Mouse (Mus musculus) neural tube, embryonic 14.5 days (tissue): ENCODE data around the gene Ext2. TPM values are rescaled to one million over a fixed set of nuclear protein-coding genes. Genes with fewer than 3 reads are reported as not detected.

ENCODE experiments used
- ATAC-seq: fragments of 200-750 bp; cut with Nextera tagmentation; 2 replicates; pipeline ENCODE4 v1.8.0; 2017; ENCODE audit warnings: low read depth, mild to moderate bottlenecking, moderate TSS enrichment, moderate library complexity
- H3K27ac ChIP-seq: fragments of 300-500 bp; sonication (generic); 2 replicates; pipeline ENCODE4 v1.5.1; 2014; ENCODE audit warnings: low read depth, mild to moderate bottlenecking, control low read depth, low read length, moderate library complexity, mixed read lengths
- H3K27me3 ChIP-seq: fragments of 300-500 bp; sonication (generic); 2 replicates; pipeline ENCODE4 v1.6.1; 2014; ENCODE audit warnings: low read length; ENCODE audit not compliant: control insufficient read depth, insufficient read depth
- H3K36me3 ChIP-seq: fragments of 300-500 bp; sonication (generic); 2 replicates; pipeline ENCODE4 v1.6.1; 2014; ENCODE audit warnings: low read length, mixed read lengths; ENCODE audit not compliant: control insufficient read depth, insufficient read depth
- H3K4me1 ChIP-seq: fragments of 300-500 bp; sonication (generic); 2 replicates; pipeline ENCODE4 v1.6.1; 2014; ENCODE audit warnings: low read length; ENCODE audit not compliant: control insufficient read depth, insufficient read depth
- H3K4me2 ChIP-seq: fragments of 300-500 bp; sonication (generic); 2 replicates; pipeline ENCODE4 v1.6.1; 2014; ENCODE audit warnings: mild to moderate bottlenecking, low read depth, low read length, control low read depth
- H3K4me3 ChIP-seq: fragments of 300-500 bp; sonication (generic); 2 replicates; pipeline ENCODE4 v1.5.1; 2014; ENCODE audit warnings: low read depth, low read length, control low read depth, mixed read lengths
- H3K9ac ChIP-seq: fragments of 300-500 bp; sonication (generic); replicated peaks from 2 replicates; pipeline ENCODE4 v1.6.1; 2014; ENCODE audit warnings: low read depth, mild to moderate bottlenecking, control low read depth, low read length, mixed read lengths
- H3K9me3 ChIP-seq: fragments of 300-500 bp; sonication (generic); 2 replicates; pipeline ENCODE4 v1.6.1; 2016; ENCODE audit warnings: low read length; ENCODE audit not compliant: control insufficient read depth
- WGBS: fragments of 180-500 bp; shearing (Covaris S2); extraction: QIAGEN DNeasy Blood & Tissue Kit; methylation state at CpG from one replicate; pipeline ENCODE4 v1.1.7; 2014; 5-methylcytosine and 5-hydroxymethylcytosine counted together
- polyA plus RNA-seq: library from polyadenylated mRNA; unstranded; fragments of >200 nt; fragmentation: Nextera tagmentation; extraction: Ambion mirVana; gene quantifications from 2 replicates; pipeline ENCODE4 v1.2.1, GENCODE M21; 2014

The Ext2 gene
- polyA plus RNA-seq, 1 experiment from 2014 or later: 64.9 TPM

GRCm38 (mm10) chr2:93783926-93784539, 38.3 kb downstream of the Ext2 start:
- Histone ChIP-seq H3K4me2 (no peak overlapping the region), H3K4me1 (peaks cover 24% of the 10 kb centered on the region), H3K4me3 (no peak overlapping the region), H3K27me3 (no peaks in the 10 kb centered on the region), H3K27ac (no peak overlapping the region), H3K36me3 (0 out of 2 replicates have a peak, but pooled peaks cover 3% of the 10 kb centered on the region), H3K9ac (no peak overlapping the region), H3K9me3 (no peaks in the 10 kb centered on the region)
- WGBS: 61% methylated on average over 9 of the region's 9 CpGs
- ATAC-seq: no peak

- 62% methylated on average over 5 of the region's 5 CpGs for WGBS
- Histone ChIP-seq H3K27ac (no peak overlapping the region), H3K4me2 (no peak overlapping the region), H3K9me3 (no peaks in the 10 kb centered on the region), H3K9ac (no peak overlapping the region), H3K4me1 (peaks cover 24% of the 10 kb centered on the region), H3K27me3 (no peaks in the 10 kb centered on the region), H3K36me3 (0 out of 2 replicates have a peak, but pooled peaks cover 3% of the 10 kb centered on the region), H3K4me3 (no peak overlapping the region)
- ATAC-seq: no peak
These were observed 39.7 kb downstream of the Ext2 start for GRCm38 (mm10) chr2:93782682-93783081.

DNA sequence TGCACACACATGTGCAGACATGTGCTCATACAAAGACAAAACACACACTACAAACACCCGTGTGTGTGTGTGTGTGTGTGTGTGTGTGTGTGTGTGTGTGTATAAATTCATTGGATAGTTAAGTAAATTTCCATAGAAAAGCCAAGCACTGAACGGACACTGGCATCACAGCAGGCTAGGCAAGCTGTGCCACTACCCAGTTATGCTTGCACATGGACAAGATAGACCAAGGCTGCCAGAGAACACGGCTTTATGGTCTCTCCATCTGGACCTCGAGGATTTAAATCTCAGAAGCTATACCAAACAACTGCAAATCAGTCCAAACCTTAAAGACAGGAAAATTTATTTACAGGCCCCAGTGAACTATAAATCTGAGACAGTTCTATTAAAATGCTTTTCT, 40.2 kb downstream of the Ext2 start:
- H3K4me1 ChIP-seq: peaks cover 24% of the 10 kb centered on the region
- 62% methylated on average over 4 of the region's 4 CpGs for WGBS

GRCm38 (mm10) chr2:93780528-93780927, 41.8 kb downstream of the Ext2 start:
- Histone ChIP-seq H3K27ac (no peak overlapping the region), H3K27me3 (no peaks in the 10 kb centered on the region), H3K36me3 (no peaks in the 10 kb centered on the region), H3K4me3 (no peak overlapping the region), H3K9ac (no peak overlapping the region), H3K4me1 (peaks cover 20% of the 10 kb centered on the region), H3K9me3 (no peaks in the 10 kb centered on the region), H3K4me2 (no peak overlapping the region)
- ATAC-seq: no peak
- WGBS: 64% methylated on average over 10 of the region's 10 CpGs

More for the DNA sequence above, 40.2 kb downstream of the Ext2 start:
- no peak overlapping the region for H3K4me2 ChIP-seq
- ATAC-seq: no peak
- no peak overlapping the region for H3K9ac ChIP-seq
- H3K36me3 ChIP-seq: 0 out of 2 replicates have a peak, but pooled peaks cover under 1% of the 10 kb centered on the region
- H3K9me3 ChIP-seq: no peaks in the 10 kb centered on the region
- H3K4me3 ChIP-seq: no peak overlapping the region
- H3K27me3 ChIP-seq: no peaks in the 10 kb centered on the region
- H3K27ac ChIP-seq: no peak overlapping the region

- H3K36me3 ChIP-seq: no peaks in the 10 kb centered on the region
- H3K9me3 ChIP-seq: no peaks in the 10 kb centered on the region
- ATAC-seq: peak; percentile 55; the same call in 1 of the 2 replicates
- no peak overlapping the region for H3K4me2 ChIP-seq
- peaks cover 13% of the 10 kb centered on the region for H3K4me1 ChIP-seq
- 15% methylated on average over 6 of the region's 6 CpGs for WGBS
- no peak overlapping the region for H3K4me3 ChIP-seq
- no peak overlapping the region; the same call in 1 of the 2 replicates for H3K9ac ChIP-seq
- no peaks in the 10 kb centered on the region for H3K27me3 ChIP-seq
- no peak overlapping the region for H3K27ac ChIP-seq
These were observed 42.5 kb downstream of the Ext2 start for GRCm38 (mm10) chr2:93779897-93780208.

GRCm38 (mm10) chr2:93779081-93779896, 43.1 kb downstream of the Ext2 start:
- no peaks in the 10 kb centered on the region for H3K9me3 ChIP-seq
- ATAC-seq: no peak

DNA sequence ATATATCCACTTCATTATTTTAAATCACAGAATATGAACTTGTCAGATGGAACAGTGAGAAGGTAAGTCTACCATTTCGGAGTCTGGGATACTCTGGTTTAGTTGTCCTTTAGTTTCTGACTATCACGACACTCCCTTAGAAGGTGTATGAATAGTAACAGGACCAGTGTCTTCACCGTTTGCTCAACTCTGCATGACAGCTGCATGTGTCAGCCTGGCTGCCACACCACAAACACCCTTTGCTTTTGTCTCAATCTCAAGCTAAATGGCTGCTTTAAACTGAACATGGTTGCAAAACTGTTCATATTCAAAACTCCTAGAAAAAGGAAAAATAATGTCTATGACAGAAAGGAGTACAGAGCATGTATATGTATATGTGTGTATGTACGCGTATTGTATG, 43.8 kb downstream of the Ext2 start:
- Histone ChIP-seq H3K27ac (no peak overlapping the region), H3K27me3 (no peaks in the 10 kb centered on the region), H3K9me3 (no peaks in the 10 kb centered on the region), H3K4me1 (peaks cover 11% of the 10 kb centered on the region), H3K9ac (no peak overlapping the region), H3K4me3 (no peak overlapping the region), H3K36me3 (no peaks in the 10 kb centered on the region), H3K4me2 (no peak overlapping the region)
- no peak for ATAC-seq
- 92% methylated on average over 5 of the region's 5 CpGs for WGBS

More at GRCm38 (mm10) chr2:93779081-93779896, 43.1 kb downstream of the Ext2 start:
- Histone ChIP-seq H3K9ac (no peak overlapping the region), H3K27ac (no peak overlapping the region), H3K27me3 (no peaks in the 10 kb centered on the region), H3K4me1 (peaks cover 11% of the 10 kb centered on the region), H3K36me3 (no peaks in the 10 kb centered on the region), H3K4me3 (no peak overlapping the region), H3K4me2 (no peak overlapping the region)
- 31% methylated on average over 16 of the region's 16 CpGs for WGBS

- Histone ChIP-seq H3K27ac (no peak overlapping the region), H3K4me3 (no peak overlapping the region), H3K9ac (no peak overlapping the region), H3K4me1 (peaks cover 11% of the 10 kb centered on the region), H3K9me3 (no peaks in the 10 kb centered on the region), H3K27me3 (no peaks in the 10 kb centered on the region), H3K4me2 (no peak overlapping the region), H3K36me3 (no peaks in the 10 kb centered on the region)
- ATAC-seq: no peak
- 80% methylated on average over 4 of the region's 4 CpGs for WGBS
These were observed 45.3 kb downstream of the Ext2 start for GRCm38 (mm10) chr2:93777056-93777430.

DNA sequence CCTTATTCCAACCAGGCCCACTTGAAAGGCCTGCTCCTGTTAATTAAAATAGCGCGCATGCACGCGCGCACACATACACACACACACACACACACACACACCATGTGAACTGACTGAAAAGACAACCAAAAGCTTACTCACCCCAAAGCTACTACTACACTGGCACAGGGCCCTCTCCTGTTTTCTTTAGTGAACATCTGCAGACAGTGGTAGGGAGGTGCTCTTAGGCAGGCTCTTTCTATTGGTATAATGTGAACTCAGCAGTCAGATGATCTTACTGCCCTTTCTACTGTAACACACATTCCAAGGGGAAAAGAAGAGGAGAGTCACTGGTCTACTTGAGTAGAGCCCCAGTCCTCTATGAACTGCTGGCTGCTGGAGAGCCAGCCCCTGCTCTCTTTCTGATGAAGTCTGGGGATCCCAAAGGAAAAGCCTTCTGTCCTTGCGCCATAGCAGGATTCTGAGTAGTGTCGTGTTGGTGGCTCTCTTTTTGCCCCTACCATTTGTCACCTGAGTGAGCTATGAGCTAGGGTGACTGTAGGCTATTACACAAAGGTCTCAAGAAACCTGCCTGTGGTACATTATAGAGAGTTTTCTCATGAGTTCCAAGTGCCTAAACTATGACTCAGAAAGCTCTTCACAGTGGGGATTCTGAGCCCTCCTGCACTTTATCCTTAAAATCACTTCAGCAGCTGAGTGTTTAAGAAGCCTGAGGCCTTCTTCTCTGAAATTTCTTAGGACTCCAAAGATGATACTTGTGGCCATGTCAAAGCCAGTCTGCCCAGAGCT, 45.9 kb downstream of the Ext2 start:
- H3K4me1 ChIP-seq: peaks cover 11% of the 10 kb centered on the region
- no peak overlapping the region for H3K27ac ChIP-seq
- no peaks in the 10 kb centered on the region for H3K9me3 ChIP-seq
- no peak overlapping the region for H3K4me3 ChIP-seq
- ATAC-seq: no peak
- WGBS: 82% methylated on average over 7 of the region's 7 CpGs
- no peak overlapping the region for H3K4me2 ChIP-seq
- no peaks in the 10 kb centered on the region for H3K27me3 ChIP-seq
- H3K36me3 ChIP-seq: no peaks in the 10 kb centered on the region
- no peak overlapping the region for H3K9ac ChIP-seq
